Mouse (Mus musculus) kidney, adult 18-20 months (tissue): ENCODE data around the gene Zfp626.
"Not testable (repeated sequence)": the region's sequence is repeated elsewhere in the genome, so short reads cannot be mapped to it uniquely, and the experiment has no call there.

Source experiments
- DNase-seq: peaks from one replicate; pipeline ENCODE4 v3.0.0; 2021

Gene Zfp626

DNA sequence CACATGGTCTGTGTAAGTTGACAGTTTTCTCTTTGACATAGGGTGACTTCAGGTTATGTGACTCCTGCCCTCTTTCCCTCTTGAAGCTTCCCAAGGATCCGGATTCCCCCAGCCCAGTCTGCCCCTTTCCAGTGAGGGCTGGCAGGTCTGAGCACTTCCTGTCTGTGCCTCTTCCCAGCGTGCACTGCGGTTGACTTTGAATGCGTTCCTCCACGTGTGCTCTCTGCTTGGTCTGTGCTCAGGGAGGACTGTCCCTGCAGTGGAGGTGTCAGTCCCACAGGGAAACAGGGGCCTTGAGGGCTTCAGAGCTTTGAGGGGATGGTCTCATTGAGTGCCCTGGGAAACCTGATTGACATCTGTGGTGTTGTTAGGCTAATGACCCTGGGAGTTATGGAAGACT, 55.6 kb downstream of the Zfp626 start:
- DNase-seq = not testable (repeated sequence)
